Mouse (Mus musculus) gastrocnemius, adult 18-20 months (tissue): ENCODE data around the gene Pnpla1. TPM values are rescaled to one million over a fixed set of nuclear protein-coding genes. Genes with fewer than 3 reads are reported as not detected.

Experiments used
- DNase-seq: peaks from one replicate; pipeline ENCODE4 v3.0.0; 2021; ENCODE audit warnings: low spot score
- total RNA-seq, 2 experiments: library from RNA; stranded (reverse); gene quantifications; 2 replicates each; pipeline ENCODE4 v1.2.3; 2021

Pnpla1 gene
- total RNA-seq, 2 experiments from 2014 or later: 0.05 TPM; not detected in 1

DNA sequence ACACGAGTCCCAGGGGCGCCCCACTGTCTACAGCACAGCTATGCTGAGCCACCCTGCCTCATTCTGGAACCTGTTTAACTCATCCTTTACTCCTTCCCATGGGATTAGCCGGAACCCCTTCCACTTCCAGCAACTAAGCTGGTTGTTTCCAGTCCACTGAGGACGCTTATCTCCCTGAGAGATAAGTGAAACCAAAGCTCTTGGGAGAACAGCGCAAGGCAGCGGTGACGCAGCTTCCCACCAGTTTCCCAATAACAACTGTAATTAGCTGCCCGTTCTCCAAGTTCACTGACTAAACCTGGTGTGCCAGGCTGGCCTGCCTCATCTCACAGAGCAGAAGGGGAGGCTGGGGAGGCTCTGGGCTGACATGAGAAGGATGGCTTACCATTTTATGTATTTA is 62.9 kb downstream of the Pnpla1 start:
- DNase-seq: no peak

- DNase-seq: no peak
These were observed 63.9 kb downstream of the Pnpla1 start for GRCm38 (mm10) chr17:28922096-28922495.

DNA sequence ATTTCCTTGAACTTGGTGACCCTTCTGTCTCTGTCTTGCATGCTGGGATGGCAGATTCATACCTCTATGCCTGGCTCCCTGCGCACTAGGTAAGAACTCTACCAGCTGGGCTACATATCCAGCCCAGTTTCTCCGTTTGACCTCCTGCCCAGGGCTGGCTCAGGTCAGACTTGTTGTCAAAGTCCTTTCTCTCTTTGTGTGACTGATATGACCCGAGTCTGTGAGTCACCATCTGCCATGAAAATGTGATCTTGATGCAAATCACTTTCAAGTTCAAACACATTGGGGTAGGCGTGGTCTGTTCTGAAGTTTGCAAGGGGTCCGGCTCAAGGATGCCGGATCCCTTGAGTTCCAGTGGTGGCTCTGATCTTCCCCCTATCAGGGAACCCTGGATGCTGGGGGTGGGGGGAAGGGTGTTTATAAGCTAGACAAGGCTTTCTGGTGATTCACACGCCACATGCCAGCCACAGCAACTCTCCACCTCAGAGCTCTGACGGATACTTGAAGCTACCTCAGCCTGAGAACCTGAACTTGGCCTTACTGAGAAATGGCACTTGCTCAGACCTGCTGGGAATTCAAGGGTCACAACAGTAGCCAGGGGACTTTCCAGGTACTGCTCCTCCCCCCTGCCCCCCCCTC is 66.9 kb downstream of the Pnpla1 start:
- no peak for DNase-seq

DNA sequence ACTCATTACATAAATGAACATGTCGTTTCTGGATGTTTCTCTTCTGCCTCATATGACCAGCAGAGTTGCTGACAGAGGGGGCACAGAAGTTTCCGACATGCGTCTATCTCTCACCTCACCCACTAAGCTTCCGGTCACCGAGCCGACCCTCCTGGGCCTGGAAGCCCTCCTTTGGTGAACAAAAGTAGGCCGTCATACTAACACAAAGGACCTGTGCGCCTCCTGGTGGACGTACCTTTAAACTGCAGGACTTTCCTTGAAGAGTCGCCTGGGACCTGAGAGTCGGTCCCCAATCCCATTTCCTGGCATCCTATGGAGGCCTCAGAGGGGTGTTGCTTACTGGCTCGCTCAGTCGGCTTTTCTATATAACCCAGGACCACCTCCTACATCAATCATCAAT is 68.2 kb downstream of the Pnpla1 start:
- DNase-seq: peak; percentile 85

DNA sequence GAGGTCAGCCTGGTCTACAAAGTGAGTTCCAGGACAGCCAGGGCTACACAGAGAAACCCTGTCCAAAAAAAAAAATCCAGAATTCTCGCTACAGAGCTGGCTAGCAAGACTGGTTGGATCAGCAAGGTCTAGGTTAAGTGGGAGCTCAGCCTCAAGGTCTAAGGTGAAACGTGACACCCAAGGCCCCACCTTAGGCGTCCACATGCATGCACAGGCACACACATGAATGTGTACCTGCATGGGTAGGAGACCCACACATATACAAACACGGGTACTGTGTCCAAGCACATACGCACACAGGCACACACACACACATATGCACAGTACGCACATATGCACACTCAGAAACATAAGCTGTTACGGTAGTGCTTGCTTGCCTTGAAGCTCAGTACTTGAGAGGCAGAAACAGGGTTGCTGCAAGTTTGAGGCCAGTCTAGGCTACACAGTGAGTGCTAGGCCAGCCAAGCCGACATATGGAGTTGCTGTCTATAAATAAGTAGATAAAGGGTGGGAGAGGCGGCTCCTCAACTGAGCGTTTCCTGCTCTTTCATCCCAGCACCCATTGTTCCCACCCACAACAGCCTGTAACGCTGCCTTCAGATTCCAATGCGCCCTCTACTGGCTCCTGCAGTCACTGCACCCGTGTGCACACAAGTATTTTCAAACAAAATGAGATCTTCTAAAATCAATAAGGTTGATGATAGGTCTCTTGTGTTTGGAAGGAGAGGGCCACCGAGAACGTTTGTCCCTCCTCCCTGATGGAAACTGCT is 68.8 kb downstream of the Pnpla1 start:
- DNase-seq: no peak

DNA sequence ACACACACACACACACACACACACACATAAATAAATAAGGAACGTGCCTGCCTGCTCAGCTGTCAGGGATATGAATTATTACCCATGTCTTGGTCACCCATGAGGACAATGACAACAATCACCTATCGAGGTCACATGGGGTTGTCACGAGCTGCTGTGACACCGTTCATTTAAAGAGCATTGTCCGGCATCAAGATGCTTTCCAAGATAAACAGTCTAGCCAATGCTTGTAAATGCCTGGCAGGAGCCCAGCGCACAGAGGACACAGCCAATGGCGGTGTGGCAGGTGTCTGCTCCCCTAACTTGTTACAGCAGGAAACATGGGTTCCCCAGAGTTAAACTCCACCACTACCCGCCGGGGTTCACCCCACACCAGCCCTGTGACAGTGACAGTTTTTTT is 69.8 kb downstream of the Pnpla1 start:
- DNase-seq: no peak

DNA sequence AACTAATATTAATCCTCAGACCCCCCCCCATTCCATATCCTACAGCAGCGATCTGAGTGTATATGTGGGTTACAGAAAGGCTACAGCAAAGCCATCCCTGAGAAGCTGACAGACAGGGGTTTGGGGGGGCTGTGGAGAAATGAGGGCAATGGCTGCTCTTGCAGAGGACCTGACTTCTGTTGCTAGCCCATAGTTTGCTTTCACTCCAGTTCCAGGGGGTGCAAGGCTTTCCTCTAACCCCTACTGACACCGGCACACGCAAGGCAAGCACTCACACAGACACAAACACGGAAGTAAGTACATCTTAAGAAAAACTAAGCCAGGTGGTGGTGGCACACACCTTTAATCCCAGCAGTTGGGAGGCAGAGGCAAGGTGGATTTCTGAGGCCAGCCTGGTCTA is 71.2 kb downstream of the Pnpla1 start:
- DNase-seq: no peak

DNA sequence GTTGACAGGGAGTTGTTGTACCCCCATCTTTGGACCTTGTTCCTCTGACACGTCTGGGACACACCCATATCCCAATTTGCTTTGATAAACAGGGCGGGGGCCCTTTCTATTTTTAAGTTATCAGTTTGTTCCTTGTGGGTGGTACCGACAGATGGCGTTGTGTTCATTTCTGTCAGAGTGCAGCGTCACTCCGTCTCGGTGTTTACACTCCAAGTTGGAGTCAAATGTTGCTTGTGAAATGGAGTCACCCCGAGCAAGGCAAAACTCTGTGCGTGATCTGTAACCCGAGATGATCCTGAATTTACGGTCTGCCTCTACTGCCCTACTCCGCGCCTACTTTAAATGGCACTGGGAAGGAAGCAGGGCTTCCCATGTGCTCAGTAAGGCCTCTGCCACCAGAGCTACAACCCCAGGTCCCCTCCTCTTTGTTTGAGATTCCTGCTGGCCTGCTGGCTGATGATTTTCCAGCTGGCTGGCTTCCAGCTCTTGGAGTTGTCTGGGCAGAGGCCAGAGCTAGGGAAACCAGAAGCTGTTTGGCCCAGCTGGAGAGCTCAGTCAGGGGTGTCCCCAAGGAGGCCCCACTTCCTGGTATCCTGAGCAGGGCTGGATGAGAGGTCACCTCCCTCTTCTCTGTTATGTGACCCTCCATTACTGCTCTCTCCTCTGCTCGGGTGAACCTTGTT is 72.3 kb downstream of the Pnpla1 start:
- peak; percentile 90 for DNase-seq

DNA sequence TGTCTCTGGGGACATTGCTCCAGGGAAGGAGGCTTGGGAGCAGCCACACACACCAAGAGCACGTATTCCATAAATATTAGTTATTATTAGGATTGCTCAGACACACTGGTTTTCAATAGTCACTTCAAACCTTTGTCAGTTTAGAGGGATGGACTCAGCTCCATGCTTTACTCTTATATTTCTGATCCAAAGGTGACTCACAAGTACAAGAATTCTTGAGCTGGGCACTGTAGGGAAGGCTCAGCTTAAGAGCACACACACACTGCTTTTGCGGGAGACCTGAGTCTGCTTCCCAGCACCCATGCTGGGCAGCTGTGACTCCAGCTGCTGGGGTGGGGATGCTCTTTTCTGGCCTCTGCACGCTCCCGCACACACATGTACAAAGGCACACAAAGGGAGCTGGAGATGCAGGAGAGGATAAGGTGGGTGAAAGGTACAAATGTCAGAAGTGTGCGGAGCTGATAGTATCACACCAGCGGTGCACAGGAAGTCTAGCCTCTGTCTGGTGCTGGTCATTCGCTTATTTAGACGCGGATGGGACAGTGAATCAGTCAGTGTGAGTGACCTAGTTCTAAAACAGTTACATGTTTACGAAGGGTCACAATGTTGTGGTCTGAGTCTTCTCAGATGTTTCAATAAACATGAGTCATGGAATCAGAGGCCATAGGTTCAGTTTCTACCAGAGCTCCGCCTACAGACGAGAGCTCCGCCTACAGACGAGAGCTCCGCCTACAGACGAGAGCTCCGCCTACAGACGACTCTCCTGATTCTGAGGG is 73.4 kb downstream of the Pnpla1 start:
- no peak for DNase-seq

DNA sequence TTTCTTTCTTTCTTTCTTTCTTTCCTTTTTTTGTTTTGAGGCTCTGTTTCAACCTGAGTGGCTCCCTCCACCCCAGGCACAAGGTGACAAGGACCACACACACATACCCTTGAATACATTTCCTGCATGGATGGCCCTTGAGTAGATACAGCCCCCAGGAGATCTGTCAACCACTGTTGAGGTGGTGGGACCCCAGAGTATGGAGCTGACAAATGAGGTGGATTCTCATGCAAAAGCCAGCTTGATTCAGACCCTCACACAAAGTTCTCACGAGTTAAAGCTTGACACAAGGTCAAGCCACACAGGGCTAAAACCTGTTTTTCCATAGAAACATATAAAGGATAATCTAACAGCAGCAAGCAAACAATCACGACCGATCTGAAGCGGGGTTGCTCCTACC is 74.1 kb downstream of the Pnpla1 start:
- DNase-seq: no peak

GRCm38 (mm10) chr17:28934120-28934916 is 76.1 kb downstream of the Pnpla1 start:
- DNase-seq: no peak

DNA sequence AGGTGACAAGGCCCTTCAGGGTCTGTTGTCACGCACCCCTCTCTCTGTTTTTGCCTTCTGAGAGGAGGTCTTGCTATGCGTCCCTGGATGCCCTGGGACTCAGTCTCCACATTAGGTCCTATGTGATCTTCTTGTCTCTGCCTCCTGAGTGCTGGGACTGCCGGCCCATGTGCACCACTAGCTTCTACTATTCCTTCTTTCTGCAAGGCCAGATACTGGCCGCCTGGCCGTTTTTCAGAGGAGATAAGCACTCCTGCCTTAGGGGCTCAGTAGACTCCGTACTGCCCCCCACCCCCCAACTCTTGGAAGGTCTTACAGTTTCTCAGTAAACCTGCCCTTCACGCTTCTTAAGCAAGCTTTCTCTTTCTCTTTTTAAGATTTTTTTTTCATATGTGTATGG is 77.9 kb downstream of the Pnpla1 start:
- DNase-seq: no peak

DNA sequence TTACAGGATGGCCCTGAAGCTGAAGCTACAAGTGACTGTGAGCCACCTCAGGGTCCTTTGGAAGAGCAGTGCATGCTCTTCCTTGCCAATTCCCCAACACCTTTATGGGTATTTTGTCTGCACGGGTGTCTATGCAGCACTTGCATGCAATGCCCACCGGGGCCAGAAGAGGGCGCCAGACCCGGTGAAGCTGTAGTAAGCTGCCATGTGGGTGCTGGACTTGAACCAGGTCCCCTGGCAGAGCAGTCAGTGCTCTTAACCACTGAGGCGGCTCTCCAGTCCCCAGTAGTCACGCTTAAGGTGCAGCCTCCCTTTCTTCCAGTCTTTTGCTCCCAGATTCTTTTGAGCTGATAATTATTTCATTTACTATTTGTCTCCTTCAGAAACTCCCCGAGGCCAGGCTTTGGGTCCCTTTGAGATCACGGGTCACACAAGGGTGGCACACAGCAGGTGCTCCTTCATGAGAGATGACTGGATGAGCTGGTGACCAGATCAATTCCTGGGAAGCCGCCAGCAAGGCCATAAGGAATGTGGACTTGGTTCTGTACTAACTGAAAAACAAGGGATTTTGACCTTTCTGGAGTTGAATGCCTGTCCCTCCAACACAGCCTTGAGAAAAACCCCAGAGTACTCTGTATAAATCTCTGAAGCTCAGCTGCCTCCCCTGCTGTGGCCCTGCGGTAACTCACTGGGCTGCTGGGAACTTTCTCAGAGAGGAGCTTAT is 78.6 kb downstream of the Pnpla1 start:
- no peak for DNase-seq

Other genes starting within 250 kb of the Pnpla1 start
- 10 to 100 TPM; 26.7 to 30.4 TPM for gene Srpk1, start 235.7 kb upstream of the Pnpla1 start, total RNA-seq
- under 1 TPM; 0.17 to 0.18 TPM for gene Slc26a8, start 168.2 kb upstream of the Pnpla1 start, total RNA-seq
- 10 to 100 TPM; 87.4 to 93.2 TPM for gene Mapk14, start 167.1 kb upstream of the Pnpla1 start, total RNA-seq
- gene AC170998.1, start 132.3 kb upstream of the Pnpla1 start, total RNA-seq: under 1 TPM in 1 of 2 experiments, not detected in 1; 0.66 TPM
- under 1 TPM in 1 of 2 experiments, not detected in 1; 0.31 TPM for gene Mapk13, start 89.1 kb upstream of the Pnpla1 start, total RNA-seq
- 10 to 100 TPM; 15.2 to 15.6 TPM for gene Brpf3, start 57.3 kb upstream of the Pnpla1 start, total RNA-seq
- not detected for gene 4930539E08Rik, start 56.9 kb downstream of the Pnpla1 start, total RNA-seq
- gene Pxt1, start 85.4 kb downstream of the Pnpla1 start, total RNA-seq: not detected
- gene Kctd20, start 93.5 kb downstream of the Pnpla1 start, total RNA-seq: 10 to 100 TPM; 37.1 to 42.1 TPM
- 10 to 100 TPM; 20.2 to 22.4 TPM for gene Stk38, start 149.6 kb downstream of the Pnpla1 start, total RNA-seq
- gene Srsf3, start 174.2 kb downstream of the Pnpla1 start, total RNA-seq: 10 to 100 TPM; 37.4 to 48.6 TPM
- 10 to 100 TPM; 31.9 to 63.3 TPM for gene Cdkn1a, start 232.6 kb downstream of the Pnpla1 start, total RNA-seq